ENCODE assay signal across 11 mouse cellular contexts in genomic region chr10:118046328-118046727, GRCm38 (mm10).
"Had no signal": no experiment of that assay in that cellular context is flagged by ENCODE, and none has a peak within 500 bp of the region (broad histone marks: within the 10 kb centered on the region; RNA-seq: fewer than 3 reads in every experiment).

No protein-coding gene starts in this region.

- ATAC-seq: lung, postnatal 0 days; midbrain, embryonic 13.5 days had no signal

- H3K27me3 ChIP-seq: limb, embryonic 13.5 days; liver, embryonic 15.5 days; midbrain, embryonic 13.5 days; stomach, embryonic 15.5 days had no signal

- H3K27ac ChIP-seq: limb, embryonic 13.5 days; liver, embryonic 15.5 days; midbrain, embryonic 13.5 days; stomach, embryonic 15.5 days had no signal

- H3K4me1 ChIP-seq: liver, embryonic 15.5 days; stomach, embryonic 15.5 days had no signal

- H3K4me3 ChIP-seq: limb, embryonic 13.5 days; liver, embryonic 15.5 days; midbrain, embryonic 13.5 days; stomach, embryonic 15.5 days had no signal

- H3K9ac ChIP-seq: limb, embryonic 13.5 days; liver, embryonic 15.5 days; midbrain, embryonic 13.5 days; stomach, embryonic 15.5 days had no signal

- DNase-seq: kidney, adult 8-10 months; lung, adult 2 months; lung, postnatal 36 days; right cerebral cortex, postnatal 14 days; thymus, postnatal 4 days had no signal

- H3K9me3 ChIP-seq: limb, embryonic 13.5 days; liver, embryonic 15.5 days; midbrain, embryonic 13.5 days; stomach, embryonic 15.5 days had no signal

- H3K36me3 ChIP-seq: limb, embryonic 13.5 days; liver, embryonic 15.5 days; midbrain, embryonic 13.5 days; stomach, embryonic 15.5 days had no signal

- H3K4me2 ChIP-seq: limb, embryonic 13.5 days; liver, embryonic 11.5 days; liver, embryonic 15.5 days; midbrain, embryonic 13.5 days; stomach, embryonic 15.5 days had no signal
